Mouse (Mus musculus): Measurements from ENCODE around the gene Zswim1. TPM values are rescaled to one million over a fixed set of nuclear protein-coding genes. Genes with fewer than 3 reads are reported as not detected.

Gene Zswim1
- polyA plus RNA-seq, 1 experiment from 2014 or later, result 25.7 TPM

GRCm38 (mm10) chr2:164803201-164803920 is 19.1 kb upstream of the Zswim1 start:
- ATAC-seq (ENCODE audit: low FRiP score), result no peak
- Histone ChIP-seq H3K4me3 (replicated peaks; ENCODE audit: low read length) (peak overlapping the region; percentile 67), H3K4me1 (replicated peaks; ENCODE audit: control insufficient read depth, insufficient read depth, low read length) (peaks cover 21% of the 10 kb centered on the region; the same call in 1 of the 2 replicates), H3K27ac (no peak overlapping the region), H3K4me2 (replicated peaks) (peak overlapping the region; percentile 64), H3K36me3 (replicated peaks; ENCODE audit: control insufficient read depth, insufficient read depth) (peaks cover 32% of the 10 kb centered on the region), H3K27me3 (ENCODE audit: control insufficient read depth, insufficient read depth, low read length) (no peaks in the 10 kb centered on the region), H3K9ac (peak overlapping the region; percentile 75), H3K9me3 (ENCODE audit: control insufficient read depth, low read length) (no peaks in the 10 kb centered on the region)
- 94% methylated on average over 16 of the region's 16 CpGs for WGBS
- no peak for DNase-seq (ENCODE audit: low spot score)

DNA sequence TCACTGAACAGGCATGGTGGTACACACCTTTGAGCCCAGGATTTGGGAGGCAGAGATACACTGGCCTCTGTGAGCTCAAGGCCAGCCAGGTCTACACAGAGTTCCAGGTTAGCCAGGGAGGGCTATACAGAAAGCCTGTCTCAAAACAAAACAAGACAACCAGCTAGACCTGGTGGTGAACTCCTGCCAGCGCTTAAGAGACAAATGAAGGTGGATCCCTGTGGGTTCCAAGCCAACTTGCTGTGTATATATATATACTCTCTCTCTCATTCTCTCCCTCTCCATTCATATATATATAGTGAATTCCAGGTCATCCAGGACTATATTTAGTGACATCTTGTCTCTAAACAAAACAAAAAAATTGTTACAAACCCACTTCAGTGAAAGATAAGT is 18.6 kb upstream of the Zswim1 start:
- peaks cover 21% of the 10 kb centered on the region; the same call in 1 of the 2 replicates for H3K4me1 ChIP-seq (replicated peaks; ENCODE audit: control insufficient read depth, insufficient read depth, low read length)
- H3K4me2 ChIP-seq (replicated peaks), result peak overlapping the region; percentile 64
- H3K9ac ChIP-seq, result peak overlapping the region; percentile 75
- H3K36me3 ChIP-seq (replicated peaks; ENCODE audit: control insufficient read depth, insufficient read depth), result peaks cover 33% of the 10 kb centered on the region
- H3K4me3 ChIP-seq (replicated peaks; ENCODE audit: low read length), result peak overlapping the region; percentile 67
- no peaks in the 10 kb centered on the region for H3K27me3 ChIP-seq (ENCODE audit: control insufficient read depth, insufficient read depth, low read length)
- no peak overlapping the region for H3K27ac ChIP-seq
- DNase-seq (ENCODE audit: low spot score), result no peak
- H3K9me3 ChIP-seq (ENCODE audit: control insufficient read depth, low read length), result no peaks in the 10 kb centered on the region
- 67% methylated on average over 1 of the region's 1 CpGs for WGBS
- no peak for ATAC-seq (ENCODE audit: low FRiP score)

- peak; percentile 97 for ATAC-seq (ENCODE audit: low FRiP score)
Measured at GRCm38 (mm10) chr2:164804533-164805331, 17.8 kb upstream of the Zswim1 start, which contains the start of the genes Acot8 and Zswim3. Gene Acot8 (minus strand): TSS chr2:164804882. Gene Zswim3 (plus strand): TSS chr2:164805098.

DNA sequence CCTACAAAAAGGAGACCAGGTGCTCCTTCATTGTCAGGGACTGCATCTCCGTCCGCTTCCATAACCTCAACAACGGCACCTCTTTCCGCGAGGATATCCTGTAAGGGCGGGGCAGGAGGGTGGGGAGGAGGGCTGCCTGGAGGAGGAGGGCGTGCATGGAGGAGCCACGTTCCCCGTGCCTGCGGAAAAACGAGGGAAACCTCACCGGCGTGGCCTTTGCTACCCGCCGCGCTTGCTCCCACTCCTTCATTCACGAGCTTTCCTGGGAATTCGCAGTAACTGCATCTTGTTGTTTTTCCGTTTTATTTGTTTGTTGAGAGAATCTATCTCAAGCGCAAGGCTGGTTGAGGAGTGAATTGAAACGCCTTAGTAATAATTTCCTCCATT is 17.2 kb upstream of the Zswim1 start:
- H3K27ac ChIP-seq, result peak overlapping the region; percentile 83
- H3K4me1 ChIP-seq (replicated peaks; ENCODE audit: control insufficient read depth, insufficient read depth, low read length), result peaks cover 21% of the 10 kb centered on the region; the same call in 1 of the 2 replicates
- H3K9me3 ChIP-seq (ENCODE audit: control insufficient read depth, low read length), result no peaks in the 10 kb centered on the region
- ATAC-seq (ENCODE audit: low FRiP score), result peak; percentile 53; the same call in 1 of the 2 replicates
- DNase-seq (ENCODE audit: low spot score), result no peak
- H3K27me3 ChIP-seq (ENCODE audit: control insufficient read depth, insufficient read depth, low read length), result no peaks in the 10 kb centered on the region
- H3K9ac ChIP-seq, result peak overlapping the region; percentile 73
- H3K4me2 ChIP-seq (replicated peaks), result peak overlapping the region; percentile 64
- H3K4me3 ChIP-seq (replicated peaks; ENCODE audit: low read length), result peak overlapping the region; percentile 67
- WGBS, result 1% methylated on average over 21 of the region's 21 CpGs
- H3K36me3 ChIP-seq (replicated peaks; ENCODE audit: control insufficient read depth, insufficient read depth), result peaks cover 25% of the 10 kb centered on the region

More at GRCm38 (mm10) chr2:164804533-164805331, 17.8 kb upstream of the Zswim1 start, which contains the start of the genes Acot8 and Zswim3:
- peak within 1 kb of the TSS; percentile 67 for H3K4me3 ChIP-seq (replicated peaks; ENCODE audit: low read length)
- H3K4me2 ChIP-seq (replicated peaks), result peak within 1 kb of the TSS; percentile 64
- H3K27ac ChIP-seq, result peak within 1 kb of the TSS; percentile 85
- 0% methylated on average over 47 of the region's 47 CpGs for WGBS
- peak within 1 kb of the TSS; percentile 75 for H3K9ac ChIP-seq
- peaks cover 21% of the 10 kb centered on the region; the same call in 1 of the 2 replicates for H3K4me1 ChIP-seq (replicated peaks; ENCODE audit: control insufficient read depth, insufficient read depth, low read length)
- H3K27me3 ChIP-seq (ENCODE audit: control insufficient read depth, insufficient read depth, low read length), result no peaks in the 10 kb centered on the region
- peak; percentile 99 for DNase-seq (ENCODE audit: low spot score)
- peaks cover 31% of the 10 kb centered on the region for H3K36me3 ChIP-seq (replicated peaks; ENCODE audit: control insufficient read depth, insufficient read depth)
- no peaks in the 10 kb centered on the region for H3K9me3 ChIP-seq (ENCODE audit: control insufficient read depth, low read length)

DNA sequence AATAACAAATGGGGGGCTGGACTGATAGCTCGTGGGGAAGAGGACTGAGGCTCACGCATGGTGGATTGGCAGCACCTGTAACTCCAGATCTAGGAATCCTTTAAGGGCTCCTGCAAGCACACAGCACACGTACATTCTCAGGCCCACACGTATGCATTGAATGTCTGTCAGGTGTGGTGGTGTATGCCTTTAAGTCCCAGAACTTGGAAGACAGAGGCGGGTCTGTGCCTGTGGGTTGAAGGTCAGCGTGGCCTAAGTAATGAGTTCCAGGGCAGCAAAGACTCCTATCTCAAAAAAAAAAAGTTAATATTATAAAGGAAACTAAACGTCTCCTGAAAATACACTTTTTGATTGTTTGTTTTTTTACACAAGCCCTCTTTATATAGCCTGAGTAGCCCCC is 15.9 kb upstream of the Zswim1 start:
- H3K4me3 ChIP-seq (replicated peaks; ENCODE audit: low read length), result no peak overlapping the region
- DNase-seq (ENCODE audit: low spot score) (no peak), ATAC-seq (ENCODE audit: low FRiP score) (no peak)
- H3K4me1 ChIP-seq (replicated peaks; ENCODE audit: control insufficient read depth, insufficient read depth, low read length), result peaks cover 21% of the 10 kb centered on the region; the same call in 1 of the 2 replicates
- WGBS, result 84% methylated on average over 7 of the region's 7 CpGs
- no peaks in the 10 kb centered on the region for H3K27me3 ChIP-seq (ENCODE audit: control insufficient read depth, insufficient read depth, low read length)
- H3K27ac ChIP-seq, result no peak overlapping the region
- H3K4me2 ChIP-seq (replicated peaks), result peak overlapping the region; percentile 64; the same call in 1 of the 2 replicates
- no peak overlapping the region for H3K9ac ChIP-seq
- H3K36me3 ChIP-seq (replicated peaks; ENCODE audit: control insufficient read depth, insufficient read depth), result peaks cover 15% of the 10 kb centered on the region
- H3K9me3 ChIP-seq (ENCODE audit: control insufficient read depth, low read length), result no peaks in the 10 kb centered on the region

DNA sequence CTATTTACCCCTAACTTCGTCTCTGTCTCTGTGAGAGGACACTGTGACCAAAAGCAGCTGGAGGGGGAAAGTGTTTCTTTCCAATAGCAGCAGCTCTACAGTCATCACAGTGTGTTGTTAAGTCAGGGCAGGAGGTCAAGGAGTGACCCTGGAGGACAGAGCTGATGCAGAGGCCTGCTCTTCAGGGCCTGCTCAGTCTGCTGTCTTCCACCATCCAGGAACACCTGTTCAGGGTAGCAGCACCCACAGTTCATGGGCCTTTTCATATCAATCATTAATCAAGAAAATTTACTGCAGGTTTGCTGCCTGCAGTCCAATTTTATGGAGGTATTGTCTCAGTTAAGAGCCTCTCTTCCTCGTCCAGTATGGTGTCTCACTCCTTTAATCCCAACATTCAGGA is 8.9 kb upstream of the Zswim1 start:
- DNase-seq (ENCODE audit: low spot score) (no peak), ATAC-seq (ENCODE audit: low FRiP score) (no peak)
- Histone ChIP-seq H3K4me2 (replicated peaks) (no peak overlapping the region), H3K9ac (no peak overlapping the region), H3K36me3 (replicated peaks; ENCODE audit: control insufficient read depth, insufficient read depth) (peaks cover 24% of the 10 kb centered on the region), H3K9me3 (ENCODE audit: control insufficient read depth, low read length) (no peaks in the 10 kb centered on the region), H3K4me3 (replicated peaks; ENCODE audit: low read length) (no peak overlapping the region), H3K27me3 (ENCODE audit: control insufficient read depth, insufficient read depth, low read length) (no peaks in the 10 kb centered on the region), H3K27ac (no peak overlapping the region), H3K4me1 (replicated peaks; ENCODE audit: control insufficient read depth, insufficient read depth, low read length) (no peaks in the 10 kb centered on the region)
- WGBS, result 70% methylated on average over 2 of the region's 2 CpGs

GRCm38 (mm10) chr2:164815348-164815747 is 7.1 kb upstream of the Zswim1 start:
- H3K36me3 ChIP-seq (replicated peaks; ENCODE audit: control insufficient read depth, insufficient read depth), result peaks cover 18% of the 10 kb centered on the region
- WGBS, result 89% methylated on average over 5 of the region's 5 CpGs
- H3K4me1 ChIP-seq (replicated peaks; ENCODE audit: control insufficient read depth, insufficient read depth, low read length), result no peaks in the 10 kb centered on the region
- no peak for ATAC-seq (ENCODE audit: low FRiP score)
- no peaks in the 10 kb centered on the region for H3K9me3 ChIP-seq (ENCODE audit: control insufficient read depth, low read length)
- no peak overlapping the region for H3K4me2 ChIP-seq (replicated peaks)
- H3K27ac ChIP-seq, result no peak overlapping the region
- no peak overlapping the region for H3K4me3 ChIP-seq (replicated peaks; ENCODE audit: low read length)
- DNase-seq (ENCODE audit: low spot score), result no peak
- no peak overlapping the region for H3K9ac ChIP-seq
- no peaks in the 10 kb centered on the region for H3K27me3 ChIP-seq (ENCODE audit: control insufficient read depth, insufficient read depth, low read length)

DNA sequence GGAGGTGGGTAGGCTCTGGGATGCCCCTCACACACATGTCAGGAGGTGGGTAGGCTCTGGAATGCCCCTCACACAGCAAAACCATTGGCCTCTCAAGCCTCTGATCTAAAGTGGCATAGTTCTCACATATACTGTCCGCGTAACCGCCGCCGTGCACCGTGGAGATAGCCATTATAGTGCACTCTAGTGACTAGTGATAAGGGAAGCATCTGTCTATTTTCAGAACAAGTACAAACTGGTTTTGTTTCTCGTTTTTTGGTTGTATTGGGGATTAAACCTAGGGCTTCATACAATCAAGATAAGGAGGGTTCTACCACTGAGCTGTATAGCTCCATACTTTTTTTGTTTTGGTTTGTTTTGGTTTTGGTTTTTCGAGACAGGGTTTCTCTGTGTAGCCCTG is 6.7 kb upstream of the Zswim1 start:
- Histone ChIP-seq H3K4me2 (replicated peaks) (no peak overlapping the region), H3K4me3 (replicated peaks; ENCODE audit: low read length) (no peak overlapping the region), H3K4me1 (replicated peaks; ENCODE audit: control insufficient read depth, insufficient read depth, low read length) (no peaks in the 10 kb centered on the region), H3K27ac (no peak overlapping the region), H3K36me3 (replicated peaks; ENCODE audit: control insufficient read depth, insufficient read depth) (peaks cover 23% of the 10 kb centered on the region), H3K27me3 (ENCODE audit: control insufficient read depth, insufficient read depth, low read length) (no peaks in the 10 kb centered on the region), H3K9ac (no peak overlapping the region), H3K9me3 (ENCODE audit: control insufficient read depth, low read length) (no peaks in the 10 kb centered on the region)
- 94% methylated on average over 8 of the region's 8 CpGs for WGBS
- DNase-seq (ENCODE audit: low spot score) (no peak), ATAC-seq (ENCODE audit: low FRiP score) (no peak)

GRCm38 (mm10) chr2:164817206-164817605 is 5.3 kb upstream of the Zswim1 start:
- DNase-seq (ENCODE audit: low spot score) (no peak), ATAC-seq (ENCODE audit: low FRiP score) (no peak)
- Histone ChIP-seq H3K9ac (no peak overlapping the region), H3K27me3 (ENCODE audit: control insufficient read depth, insufficient read depth, low read length) (no peaks in the 10 kb centered on the region), H3K36me3 (replicated peaks; ENCODE audit: control insufficient read depth, insufficient read depth) (peaks cover 35% of the 10 kb centered on the region), H3K4me3 (replicated peaks; ENCODE audit: low read length) (no peak overlapping the region), H3K4me1 (replicated peaks; ENCODE audit: control insufficient read depth, insufficient read depth, low read length) (peaks cover 2% of the 10 kb centered on the region; the same call in 1 of the 2 replicates), H3K27ac (no peak overlapping the region), H3K4me2 (replicated peaks) (no peak overlapping the region), H3K9me3 (ENCODE audit: control insufficient read depth, low read length) (no peaks in the 10 kb centered on the region)
- WGBS, result 82% methylated on average over 6 of the region's 6 CpGs

Measured in hindbrain, embryonic 14.5 days (tissue).